Mouse (Mus musculus) liver, postnatal 0 days (tissue): ENCODE results near the gene Zfr2. TPM values are rescaled to one million over a fixed set of nuclear protein-coding genes. Genes with fewer than 3 reads are reported as not detected.

Experiments
- ATAC-seq: fragments of 200-750 bp; cut with Nextera tagmentation; 2 replicates; pipeline ENCODE4 v1.8.0; 2017; ENCODE audit warnings: mild to moderate bottlenecking, moderate library complexity
- DNase-seq: peaks from one replicate; pipeline ENCODE4 v3.0.0-alpha.2; 2016
- H3K27ac ChIP-seq: fragments of 300-500 bp; sonication (generic); 2 replicates; pipeline ENCODE4 v1.5.1; 2014; ENCODE audit warnings: antibody characterized with exemption, moderate library complexity, mild to moderate bottlenecking, low read depth
- H3K27me3 ChIP-seq: fragments of 300-500 bp; sonication (generic); 2 replicates; pipeline ENCODE4 v1.6.1; 2014; ENCODE audit warnings: low read length, control low read depth, mixed read lengths; ENCODE audit not compliant: insufficient read depth
- H3K36me3 ChIP-seq: fragments of 300-500 bp; sonication (generic); replicated peaks from 2 replicates; pipeline ENCODE4 v1.6.1; 2014; ENCODE audit warnings: mild to moderate bottlenecking, control low read depth, low read length, moderate library complexity, mixed read lengths; ENCODE audit not compliant: insufficient read depth
- H3K4me1 ChIP-seq: fragments of 300-500 bp; sonication (generic); 2 replicates; pipeline ENCODE4 v1.6.1; 2014; ENCODE audit warnings: antibody characterized with exemption, mild to moderate bottlenecking, control low read depth; ENCODE audit not compliant: insufficient read depth
- H3K4me2 ChIP-seq: fragments of 300-500 bp; sonication (generic); 2 replicates; pipeline ENCODE4 v1.6.1; 2014; ENCODE audit warnings: low read depth, mild to moderate bottlenecking, low read length, moderate library complexity, mixed read lengths
- H3K4me3 ChIP-seq: fragments of 300-500 bp; sonication (generic); 2 replicates; pipeline ENCODE4 v1.5.1; 2014; ENCODE audit warnings: low read depth, low read length
- H3K9ac ChIP-seq: fragments of 300-500 bp; sonication (generic); replicated peaks from 2 replicates; pipeline ENCODE4 v1.6.1; 2014; ENCODE audit warnings: mild to moderate bottlenecking, moderate library complexity
- H3K9me3 ChIP-seq: fragments of 300-500 bp; sonication (generic); 2 replicates; pipeline ENCODE4 v1.6.1; 2016; ENCODE audit warnings: mild to moderate bottlenecking, control low read depth, low read length, mixed read lengths
- CTCF ChIP-seq: sonication (generic); IDR thresholded peaks from 2 replicates; pipeline ENCODE4 v1.5.1; 2016; ENCODE audit warnings: antibody characterized with exemption, low read depth
- EP300 ChIP-seq: IDR thresholded peaks from 2 replicates; pipeline ENCODE4 v1.6.1; 2016; ENCODE audit warnings: antibody characterized with exemption, low read depth, mild to moderate bottlenecking
- WGBS: fragments of 180-500 bp; shearing (Covaris S2); extraction: QIAGEN DNeasy Blood & Tissue Kit; methylation state at CpG from one replicate; pipeline ENCODE4 v1.1.7; 2014; ENCODE audit not compliant: insufficient replicate concordance; 5-methylcytosine and 5-hydroxymethylcytosine counted together
- polyA plus RNA-seq: library from polyadenylated mRNA; unstranded; fragments of >200 nt; fragmentation: Nextera tagmentation; extraction: Ambion mirVana; gene quantifications from 2 replicates; pipeline ENCODE4 v1.2.1, GENCODE M21; 2015

Gene Zfr2
- polyA plus RNA-seq, 1 experiment from 2014 or later = 0.61 TPM

DNA sequence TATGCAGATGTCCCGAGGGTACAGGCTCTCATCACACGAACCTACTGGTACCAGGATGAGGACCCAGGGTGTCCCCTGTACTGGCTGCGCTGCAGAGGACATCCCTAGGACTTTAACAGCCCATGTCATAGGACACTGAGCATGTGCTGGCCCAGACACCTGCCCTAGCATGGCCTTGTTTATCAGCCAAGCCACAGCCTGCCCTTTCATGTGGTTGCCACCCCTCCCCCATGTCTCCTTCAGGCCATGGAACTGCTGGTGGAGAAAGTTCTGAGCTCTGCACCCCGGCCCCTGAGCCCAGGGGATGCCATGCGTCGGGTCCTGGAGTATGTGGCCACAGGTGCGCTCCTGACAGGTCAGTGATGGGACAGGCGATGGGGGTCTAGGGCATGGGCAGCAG, 16.5 kb downstream of the Zfr2 start:
- WGBS = 67% methylated on average over 8 of the region's 8 CpGs
- Histone ChIP-seq H3K4me3 (no peak overlapping the region), H3K4me1 (peaks cover 17% of the 10 kb centered on the region), H3K9me3 (no peaks in the 10 kb centered on the region), H3K36me3 (no peaks in the 10 kb centered on the region), H3K27me3 (peaks cover 24% of the 10 kb centered on the region), H3K4me2 (no peak overlapping the region), H3K9ac (no peak overlapping the region), H3K27ac (no peak overlapping the region)
- no peak for TF ChIP-seq EP300
- TF ChIP-seq CTCF = no peak
- DNase-seq (no peak), ATAC-seq (peak; percentile 8; the same call in 1 of the 2 replicates)

DNA sequence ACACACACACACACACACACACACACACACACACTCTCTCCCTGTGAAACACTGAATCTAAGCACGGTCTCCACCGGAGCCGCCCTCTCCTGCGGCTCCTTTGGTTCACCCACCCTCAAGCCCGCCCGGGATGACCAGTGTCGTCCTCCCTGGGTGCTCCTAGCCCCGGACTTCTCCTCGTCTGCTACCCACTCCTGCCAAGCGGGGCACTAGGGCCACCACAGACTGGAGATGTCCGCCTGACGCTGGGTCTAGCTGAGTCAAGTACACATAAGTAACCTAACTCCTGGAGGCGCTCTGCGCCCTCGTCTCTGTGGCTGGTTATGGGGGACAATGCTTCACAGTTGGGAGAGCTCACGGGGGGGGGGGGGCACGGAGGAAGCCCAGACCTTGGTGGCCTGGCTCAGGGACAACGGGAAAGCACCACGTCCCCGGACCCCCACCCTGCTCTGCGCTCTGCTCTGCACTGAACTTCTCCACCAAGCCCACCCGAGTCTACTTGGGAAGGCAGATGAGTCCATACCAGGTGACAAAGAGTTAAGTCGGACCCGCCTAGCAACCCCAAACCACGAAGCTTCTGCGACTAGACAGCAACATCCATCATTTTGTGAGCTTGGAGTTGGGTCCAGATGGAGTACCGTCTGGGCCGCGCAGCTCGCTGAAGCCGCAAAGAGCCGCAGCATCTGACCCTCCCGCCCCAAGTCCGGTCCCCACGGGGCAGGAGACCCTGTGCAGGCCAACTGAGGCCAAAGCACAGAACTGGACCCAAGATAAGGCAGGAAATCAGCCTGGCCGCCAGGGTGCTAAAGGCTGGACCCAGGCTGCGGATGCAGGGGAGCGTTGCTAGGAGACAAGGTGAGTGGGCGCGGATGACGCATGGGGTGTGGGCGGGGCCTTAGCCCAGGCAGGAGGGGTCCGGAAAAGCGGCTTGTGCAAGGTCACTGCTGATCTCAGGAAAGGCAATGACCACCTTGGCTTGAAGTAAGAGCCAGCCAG, 19.8 kb downstream of the Zfr2 start, which contains the start of gene Matk:
TSS of gene Matk (plus strand) at position 512 of the 996 bp plus-strand sequence.
- DNase-seq (no peak), ATAC-seq (no peak)
- Histone ChIP-seq H3K9ac (no peak within 1 kb of the TSS), H3K4me1 (peaks cover 21% of the 10 kb centered on the region), H3K9me3 (no peaks in the 10 kb centered on the region), H3K27me3 (peaks cover 39% of the 10 kb centered on the region), H3K4me2 (no peak within 1 kb of the TSS), H3K4me3 (no peak within 1 kb of the TSS), H3K27ac (no peak within 1 kb of the TSS), H3K36me3 (no peaks in the 10 kb centered on the region)
- WGBS = 11% methylated on average over 43 of the region's 44 CpGs
- TF ChIP-seq CTCF (no peak), EP300 (no peak)

DNA sequence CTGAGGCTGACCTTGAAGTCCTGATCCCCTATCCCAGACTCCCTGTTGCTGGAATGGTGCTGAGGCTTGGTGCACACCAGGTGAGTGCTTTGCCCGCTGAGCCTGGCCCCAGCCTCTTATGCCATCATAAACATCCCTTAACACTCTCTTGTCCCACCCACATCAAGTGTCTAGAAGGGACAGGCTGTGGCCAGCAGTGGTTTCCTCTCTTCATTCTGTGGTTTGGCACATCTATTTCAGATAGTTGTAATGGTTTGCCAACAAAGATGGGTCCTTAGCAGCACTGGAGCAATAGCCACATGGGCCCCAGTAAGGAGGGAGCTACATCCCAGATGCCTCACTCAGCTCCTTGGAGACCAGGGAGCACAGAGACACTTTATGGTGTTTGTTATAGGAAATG, 21.9 kb downstream of the Zfr2 start:
- H3K27me3 ChIP-seq = peaks cover 54% of the 10 kb centered on the region
- TF ChIP-seq CTCF (no peak), EP300 (no peak)
- WGBS = 18% methylated on average over 1 of the region's 1 CpGs

GRCm38 (mm10) chr10:81257158-81258039, 24.4 kb downstream of the Zfr2 start:
- peaks cover 7% of the 10 kb centered on the region for H3K9me3 ChIP-seq
- no peak overlapping the region for H3K27ac ChIP-seq
- TF ChIP-seq EP300 (no peak), CTCF (no peak)
- peak overlapping the region; percentile 33 for H3K4me3 ChIP-seq
- peaks cover 46% of the 10 kb centered on the region for H3K27me3 ChIP-seq
- DNase-seq (no peak), ATAC-seq (peak; percentile 12; the same call in 1 of the 2 replicates)
- peaks cover 5% of the 10 kb centered on the region; the same call in 1 of the 2 replicates for H3K4me1 ChIP-seq
- 2% methylated on average over 62 of the region's 62 CpGs for WGBS
- H3K4me2 ChIP-seq = peak overlapping the region; percentile 69
- 0 out of 2 replicates have a peak, but pooled peaks cover under 1% of the 10 kb centered on the region for H3K36me3 ChIP-seq
- 0 out of 2 replicates have a peak overlapping the region, but pooled peaks have one; percentile 22 for H3K9ac ChIP-seq

More for the DNA sequence above, 21.9 kb downstream of the Zfr2 start:
- Histone ChIP-seq H3K4me2 (no peak overlapping the region), H3K27ac (no peak overlapping the region), H3K9me3 (no peaks in the 10 kb centered on the region), H3K9ac (no peak overlapping the region), H3K4me1 (peaks cover 12% of the 10 kb centered on the region), H3K36me3 (no peaks in the 10 kb centered on the region), H3K4me3 (no peak overlapping the region)
- ATAC-seq (no peak), DNase-seq (no peak)

- Histone ChIP-seq H3K4me1 (peaks cover 5% of the 10 kb centered on the region; the same call in 1 of the 2 replicates), H3K27me3 (peaks cover 31% of the 10 kb centered on the region), H3K9ac (no peak overlapping the region), H3K36me3 (peaks cover 12% of the 10 kb centered on the region), H3K9me3 (peaks cover 7% of the 10 kb centered on the region), H3K27ac (no peak overlapping the region), H3K4me2 (no peak overlapping the region), H3K4me3 (no peak overlapping the region)
- WGBS = 56% methylated on average over 21 of the region's 21 CpGs
- ATAC-seq = no peak
- TF ChIP-seq EP300 (no peak), CTCF (no peak)
- no peak for DNase-seq
Measured at GRCm38 (mm10) chr10:81259225-81259884, 26.4 kb downstream of the Zfr2 start.
